Mouse (Mus musculus): Measurements from ENCODE around the gene Mbtd1. TPM values are rescaled to one million over a fixed set of nuclear protein-coding genes. Genes with fewer than 3 reads are reported as not detected.

The Mbtd1 gene
- polyA plus RNA-seq (2014; fragmentation: Illumina TruSeq; extraction: RNeasy Lipid Tissue Mini Kit (QIAGEN cat#74804); ENCODE audit: low read depth, low replicate concordance): 22.5 TPM

GRCm38 (mm10) chr11:93885572-93886410 lies at the start of gene Mbtd1, which contains the start of gene Utp18:
Mbtd1 (plus strand) TSS chr11:93885852.
Utp18 (minus strand) TSS chr11:93885766.

GRCm38 (mm10) chr11:93956159-93956558 lies 70.5 kb downstream of the Mbtd1 start, which contains the start of gene Nme2:
Nme2 (minus strand) TSS chr11:93956259.

GRCm38 (mm10) chr11:93968005-93968847 lies 82.6 kb downstream of the Mbtd1 start, which contains the start of the genes Gm20390 and Nme1:
Gm20390 (minus strand) TSS chr11:93968293.
Nme1 (minus strand) TSS chr11:93968521.

GRCm38 (mm10) chr11:93995720-93996305 lies 110.2 kb downstream of the Mbtd1 start, which contains the start of gene Spag9:
Spag9 (plus strand) TSS chr11:93996091.

Other genes with a start within 250 kb of the Mbtd1 start
- 13.7 TPM for gene Utp18, start 86 bp upstream of the Mbtd1 start, polyA plus RNA-seq (2014; fragmentation: Illumina TruSeq; extraction: RNeasy Lipid Tissue Mini Kit (QIAGEN cat#74804); ENCODE audit: low read depth, low replicate concordance)
- gene Nme2, start 70.4 kb downstream of the Mbtd1 start, polyA plus RNA-seq (2014; fragmentation: Illumina TruSeq; extraction: RNeasy Lipid Tissue Mini Kit (QIAGEN cat#74804); ENCODE audit: low read depth, low replicate concordance): 313 TPM
- gene Gm20390, start 82.4 kb downstream of the Mbtd1 start, polyA plus RNA-seq (2014; fragmentation: Illumina TruSeq; extraction: RNeasy Lipid Tissue Mini Kit (QIAGEN cat#74804); ENCODE audit: low read depth, low replicate concordance): 85.4 TPM
- 65.1 TPM for gene Nme1, start 82.7 kb downstream of the Mbtd1 start, polyA plus RNA-seq (2014; fragmentation: Illumina TruSeq; extraction: RNeasy Lipid Tissue Mini Kit (QIAGEN cat#74804); ENCODE audit: low read depth, low replicate concordance)
- gene Spag9, start 110.2 kb downstream of the Mbtd1 start, polyA plus RNA-seq (2014; fragmentation: Illumina TruSeq; extraction: RNeasy Lipid Tissue Mini Kit (QIAGEN cat#74804); ENCODE audit: low read depth, low replicate concordance): 37.0 TPM

Data from adipose tissue, adult 10 weeks (tissue).